Mouse (Mus musculus): ENCODE data around the gene Tekt3. TPM values are rescaled to one million over a fixed set of nuclear protein-coding genes. Genes with fewer than 3 reads are reported as not detected.

Tekt3 gene
- polyA plus RNA-seq, 2 experiments, result 0.06 to 0.30 TPM

DNA sequence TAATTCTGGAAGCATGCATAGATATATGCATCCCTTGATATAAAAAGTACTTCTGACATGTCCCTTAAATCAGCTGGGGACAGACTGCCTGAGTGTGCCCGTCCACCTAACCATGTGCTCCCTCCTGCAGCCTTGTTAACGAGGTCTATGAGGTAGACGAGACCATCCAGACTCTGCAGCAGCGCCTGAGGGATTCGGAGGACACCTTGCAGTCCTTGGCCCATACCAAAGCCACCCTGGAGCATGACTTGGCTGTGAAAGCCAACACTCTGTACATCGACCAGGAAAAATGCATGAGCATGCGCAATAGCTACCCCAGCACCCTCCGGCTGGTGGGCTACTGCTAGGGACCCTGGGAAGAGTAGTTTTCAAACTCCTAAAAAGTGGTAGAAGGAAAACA, 33.0 kb downstream of the Tekt3 start:
- Histone ChIP-seq H3K9ac (ENCODE audit: low read depth, low read length, severe bottlenecking) (no peak overlapping the region), H3K27ac (replicated peaks; ENCODE audit: low read depth, low read length) (no peak overlapping the region), H3K4me2 (replicated peaks; ENCODE audit: low read depth, low read length, severe bottlenecking) (no peak overlapping the region), H3K4me3 (replicated peaks; ENCODE audit: low read length) (no peak overlapping the region), H3K9me3 (ENCODE audit: control insufficient read depth, low read length) (no peaks in the 10 kb centered on the region), H3K4me1 (ENCODE audit: control insufficient read depth, insufficient read depth, low read length) (0 out of 2 replicates have a peak, but pooled peaks cover 2% of the 10 kb centered on the region), H3K27me3 (ENCODE audit: control insufficient read depth, insufficient read depth, low read length) (no peaks in the 10 kb centered on the region), H3K36me3 (ENCODE audit: control insufficient read depth, insufficient read depth, low read length) (no peaks in the 10 kb centered on the region)
- TF ChIP-seq POLR2A (IDR thresholded peaks at IDR 0.05; ENCODE audit: borderline replicate concordance, extremely low read depth, insufficient read depth, insufficient read length), result no peak
- no peak for ATAC-seq (ENCODE audit: low FRiP score, low read depth)
- WGBS, result 67% methylated on average over 8 of the region's 8 CpGs
- DNase-seq (ENCODE audit: low spot score), result no peak

DNA sequence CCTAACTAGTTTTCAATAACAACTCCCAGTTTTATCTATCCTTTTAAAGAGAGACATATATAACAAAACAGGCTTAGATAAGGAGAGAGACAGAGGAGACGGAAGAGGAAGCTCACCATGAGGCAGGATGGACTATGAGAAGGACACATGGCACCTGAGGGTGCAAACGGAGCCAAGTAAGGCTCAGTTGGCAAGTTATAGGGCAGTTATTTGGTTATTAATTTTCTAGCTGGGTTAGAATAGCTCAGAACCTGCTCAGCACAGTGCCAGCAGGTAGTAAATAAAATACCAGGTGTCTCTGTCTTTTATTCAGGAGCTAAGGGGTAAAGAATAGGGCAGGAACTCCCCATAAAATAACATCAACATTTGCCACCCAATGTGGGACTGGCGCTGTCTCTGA, 36.6 kb downstream of the Tekt3 start:
- Histone ChIP-seq H3K4me3 (replicated peaks; ENCODE audit: low read length) (no peak overlapping the region), H3K4me1 (ENCODE audit: control insufficient read depth, insufficient read depth, low read length) (no peaks in the 10 kb centered on the region), H3K9ac (ENCODE audit: low read depth, low read length, severe bottlenecking) (no peak overlapping the region), H3K36me3 (ENCODE audit: control insufficient read depth, insufficient read depth, low read length) (no peaks in the 10 kb centered on the region), H3K4me2 (replicated peaks; ENCODE audit: low read depth, low read length, severe bottlenecking) (no peak overlapping the region), H3K27ac (replicated peaks; ENCODE audit: low read depth, low read length) (no peak overlapping the region), H3K9me3 (ENCODE audit: control insufficient read depth, low read length) (no peaks in the 10 kb centered on the region), H3K27me3 (ENCODE audit: control insufficient read depth, insufficient read depth, low read length) (no peaks in the 10 kb centered on the region)
- TF ChIP-seq POLR2A (IDR thresholded peaks at IDR 0.05; ENCODE audit: borderline replicate concordance, extremely low read depth, insufficient read depth, insufficient read length), result no peak
- 52% methylated on average over 3 of the region's 3 CpGs for WGBS
- ATAC-seq (ENCODE audit: low FRiP score, low read depth) (no peak), DNase-seq (ENCODE audit: low spot score) (no peak)

DNA sequence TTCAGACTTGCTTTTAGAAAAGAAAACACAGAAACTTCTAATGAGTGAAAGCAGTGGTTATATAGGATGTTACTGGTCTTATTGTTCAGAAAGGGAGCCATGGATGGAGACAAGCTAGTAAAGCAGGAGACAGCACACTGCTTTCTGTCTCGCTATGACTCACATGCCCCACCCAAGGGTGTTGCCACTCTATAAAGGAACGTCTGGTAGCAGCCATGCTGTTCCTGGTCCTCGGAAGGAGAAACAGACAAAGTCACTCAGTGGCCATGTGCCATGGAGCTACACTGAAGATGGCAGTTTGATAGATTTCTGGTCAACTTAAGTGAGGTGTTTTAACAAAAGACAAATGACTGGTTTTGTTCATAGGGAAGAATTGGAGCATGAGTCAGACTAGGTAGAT, 37.9 kb downstream of the Tekt3 start:
- DNase-seq (ENCODE audit: low spot score) (no peak), ATAC-seq (ENCODE audit: low FRiP score, low read depth) (no peak)
- Histone ChIP-seq H3K9ac (ENCODE audit: low read depth, low read length, severe bottlenecking) (no peak overlapping the region), H3K27me3 (ENCODE audit: control insufficient read depth, insufficient read depth, low read length) (no peaks in the 10 kb centered on the region), H3K4me3 (replicated peaks; ENCODE audit: low read length) (no peak overlapping the region), H3K4me1 (ENCODE audit: control insufficient read depth, insufficient read depth, low read length) (no peaks in the 10 kb centered on the region), H3K36me3 (ENCODE audit: control insufficient read depth, insufficient read depth, low read length) (no peaks in the 10 kb centered on the region), H3K27ac (replicated peaks; ENCODE audit: low read depth, low read length) (no peak overlapping the region), H3K9me3 (ENCODE audit: control insufficient read depth, low read length) (no peaks in the 10 kb centered on the region), H3K4me2 (replicated peaks; ENCODE audit: low read depth, low read length, severe bottlenecking) (no peak overlapping the region)
- TF ChIP-seq POLR2A (IDR thresholded peaks at IDR 0.05; ENCODE audit: borderline replicate concordance, extremely low read depth, insufficient read depth, insufficient read length), result no peak
- WGBS, result 73% methylated on average over 3 of the region's 3 CpGs

DNA sequence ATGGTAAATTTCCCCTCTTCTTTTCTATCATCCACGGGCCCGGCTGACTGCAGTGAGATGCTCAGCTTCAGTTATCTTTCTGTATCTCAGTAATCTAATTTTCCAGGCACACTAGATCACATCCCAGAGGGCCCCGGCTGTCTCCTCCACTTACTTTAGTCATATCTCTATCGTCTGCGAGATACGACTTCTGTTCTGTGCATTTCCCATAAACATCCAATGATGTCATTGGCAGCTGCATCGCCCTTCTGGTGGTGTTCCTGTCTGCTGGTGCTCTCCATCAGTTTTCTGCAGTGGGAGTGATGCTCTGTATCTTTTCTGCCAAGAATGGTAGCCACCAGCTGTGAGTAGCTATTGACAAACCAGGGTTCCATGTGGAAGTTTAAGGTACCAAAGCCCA, 41.8 kb downstream of the Tekt3 start:
- H3K27me3 ChIP-seq (ENCODE audit: control insufficient read depth, insufficient read depth, low read length), result no peaks in the 10 kb centered on the region
- no peak for DNase-seq (ENCODE audit: low spot score)
- TF ChIP-seq POLR2A (IDR thresholded peaks at IDR 0.05; ENCODE audit: borderline replicate concordance, extremely low read depth, insufficient read depth, insufficient read length), result no peak
- H3K36me3 ChIP-seq (ENCODE audit: control insufficient read depth, insufficient read depth, low read length), result no peaks in the 10 kb centered on the region
- WGBS, result 89% methylated on average over 7 of the region's 7 CpGs
- H3K4me3 ChIP-seq (replicated peaks; ENCODE audit: low read length), result no peak overlapping the region
- H3K9ac ChIP-seq (ENCODE audit: low read depth, low read length, severe bottlenecking), result no peak overlapping the region
- no peak overlapping the region for H3K4me2 ChIP-seq (replicated peaks; ENCODE audit: low read depth, low read length, severe bottlenecking)
- H3K27ac ChIP-seq (replicated peaks; ENCODE audit: low read depth, low read length), result no peak overlapping the region
- no peaks in the 10 kb centered on the region for H3K4me1 ChIP-seq (ENCODE audit: control insufficient read depth, insufficient read depth, low read length)
- no peaks in the 10 kb centered on the region for H3K9me3 ChIP-seq (ENCODE audit: control insufficient read depth, low read length)
- ATAC-seq (ENCODE audit: low FRiP score, low read depth), result no peak

DNA sequence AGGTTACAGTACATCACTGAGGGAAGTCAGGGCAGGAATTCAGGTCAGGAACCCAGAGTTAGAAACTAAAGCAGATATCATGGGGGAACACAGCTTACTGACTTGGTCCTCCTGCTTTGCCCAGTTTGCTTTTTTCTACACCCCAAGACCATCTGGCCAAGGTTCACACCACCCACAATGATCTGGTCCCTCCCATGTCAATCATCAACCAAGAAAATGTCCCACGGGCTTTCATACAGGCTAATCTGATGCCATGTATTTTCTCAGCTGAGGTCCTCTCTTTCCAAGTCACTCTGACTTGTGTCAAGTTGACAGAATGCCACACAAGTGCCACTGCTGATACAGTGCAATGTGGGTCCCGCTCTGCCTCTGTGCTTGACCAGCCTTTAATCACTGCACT, 42.6 kb downstream of the Tekt3 start:
- no peaks in the 10 kb centered on the region for H3K4me1 ChIP-seq (ENCODE audit: control insufficient read depth, insufficient read depth, low read length)
- no peak overlapping the region for H3K9ac ChIP-seq (ENCODE audit: low read depth, low read length, severe bottlenecking)
- no peak overlapping the region for H3K4me3 ChIP-seq (replicated peaks; ENCODE audit: low read length)
- no peak for ATAC-seq (ENCODE audit: low FRiP score, low read depth)
- TF ChIP-seq POLR2A (IDR thresholded peaks at IDR 0.05; ENCODE audit: borderline replicate concordance, extremely low read depth, insufficient read depth, insufficient read length), result no peak
- no peaks in the 10 kb centered on the region for H3K36me3 ChIP-seq (ENCODE audit: control insufficient read depth, insufficient read depth, low read length)
- no peak overlapping the region for H3K4me2 ChIP-seq (replicated peaks; ENCODE audit: low read depth, low read length, severe bottlenecking)
- no peak for DNase-seq (ENCODE audit: low spot score)
- 91% methylated on average over 2 of the region's 2 CpGs for WGBS
- no peaks in the 10 kb centered on the region for H3K27me3 ChIP-seq (ENCODE audit: control insufficient read depth, insufficient read depth, low read length)
- H3K9me3 ChIP-seq (ENCODE audit: control insufficient read depth, low read length), result no peaks in the 10 kb centered on the region
- no peak overlapping the region for H3K27ac ChIP-seq (replicated peaks; ENCODE audit: low read depth, low read length)

DNA sequence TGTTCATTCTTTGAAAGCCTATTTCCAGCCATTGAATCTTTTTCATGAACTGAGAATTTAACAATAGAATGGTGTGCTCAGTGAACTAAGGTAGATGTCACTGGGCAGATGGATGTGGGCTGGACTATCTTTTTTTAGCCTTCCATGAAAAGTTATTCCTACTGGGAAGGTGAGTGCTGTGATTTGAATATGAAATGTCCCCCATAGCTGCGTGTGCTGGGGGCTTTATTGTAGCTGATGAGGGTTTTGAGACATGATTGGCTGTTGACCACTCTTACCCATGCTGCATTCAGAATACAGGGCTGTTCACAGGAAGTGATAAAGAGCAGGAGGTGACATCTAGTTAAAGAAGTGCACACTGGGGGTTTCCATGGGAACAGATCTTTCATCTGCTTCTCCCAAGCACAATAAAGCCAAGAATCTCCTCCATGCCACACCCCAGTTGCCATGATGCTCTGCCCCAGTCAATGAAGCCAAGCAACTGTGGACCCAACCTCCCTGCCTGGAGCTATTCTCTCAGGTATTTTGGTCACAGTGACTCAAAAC, 47.8 kb downstream of the Tekt3 start:
- H3K4me1 ChIP-seq (ENCODE audit: control insufficient read depth, insufficient read depth, low read length), result peaks cover 3% of the 10 kb centered on the region; the same call in 1 of the 2 replicates
- no peak overlapping the region for H3K9ac ChIP-seq (ENCODE audit: low read depth, low read length, severe bottlenecking)
- 61% methylated on average over 1 of the region's 1 CpGs for WGBS
- H3K4me2 ChIP-seq (replicated peaks; ENCODE audit: low read depth, low read length, severe bottlenecking), result no peak overlapping the region
- H3K27me3 ChIP-seq (ENCODE audit: control insufficient read depth, insufficient read depth, low read length), result no peaks in the 10 kb centered on the region
- no peak for ATAC-seq (ENCODE audit: low FRiP score, low read depth)
- DNase-seq (ENCODE audit: low spot score), result no peak
- no peak overlapping the region for H3K4me3 ChIP-seq (replicated peaks; ENCODE audit: low read length)
- no peak overlapping the region for H3K27ac ChIP-seq (replicated peaks; ENCODE audit: low read depth, low read length)
- no peak for TF ChIP-seq POLR2A (IDR thresholded peaks at IDR 0.05; ENCODE audit: borderline replicate concordance, extremely low read depth, insufficient read depth, insufficient read length)
- no peaks in the 10 kb centered on the region for H3K36me3 ChIP-seq (ENCODE audit: control insufficient read depth, insufficient read depth, low read length)
- no peaks in the 10 kb centered on the region for H3K9me3 ChIP-seq (ENCODE audit: control insufficient read depth, low read length)

All from limb, embryonic 14.5 days (tissue).